Mouse (Mus musculus): ENCODE results near the gene Psap.
"Not testable (repeated sequence)": the region's sequence is repeated elsewhere in the genome, so short reads cannot be mapped to it uniquely, and the experiment has no call there.

The Psap gene

DNA sequence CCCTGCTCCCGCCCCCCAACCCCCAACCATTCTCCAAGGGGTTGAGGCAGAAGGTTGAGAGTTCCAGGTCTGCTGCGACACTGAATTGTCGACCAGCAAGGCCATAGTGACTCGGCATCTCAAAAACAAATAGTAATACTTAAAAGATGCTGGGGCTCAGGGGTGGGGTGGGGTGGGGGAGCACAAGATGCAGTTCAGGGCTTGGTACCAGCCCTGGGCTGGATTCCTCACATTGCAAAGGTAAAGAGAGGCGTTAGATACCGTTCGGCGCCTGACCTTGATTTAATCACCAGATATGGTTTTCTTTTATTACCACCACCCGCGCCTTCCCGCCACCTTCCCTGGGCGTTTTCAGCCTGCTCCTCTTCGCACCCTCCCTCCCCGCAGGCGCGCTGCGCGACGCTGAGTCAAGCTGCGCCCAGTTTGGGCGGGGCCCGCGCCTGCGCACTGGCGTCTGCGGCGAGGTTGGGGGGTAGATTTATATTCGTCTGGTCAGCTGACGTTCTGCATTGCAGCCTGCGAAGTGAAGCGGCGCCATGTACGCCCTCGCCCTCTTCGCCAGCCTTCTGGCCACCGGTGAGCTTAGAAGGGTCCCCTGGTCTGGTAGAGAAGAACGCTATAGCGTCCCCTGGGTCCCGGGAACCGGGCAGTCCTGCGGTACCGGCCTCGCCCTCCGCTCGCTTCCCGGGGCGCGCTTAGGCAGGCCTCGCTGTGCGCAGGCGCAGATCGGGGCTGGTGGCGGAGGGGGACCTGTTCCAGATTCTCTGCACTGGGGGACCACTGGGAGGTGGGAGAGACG, at the start of gene Psap:
Psap (plus strand) TSS at position 421 of the 799 bp plus-strand sequence.
- in situ Hi-C loops (cut with MboI, MseI), result loop anchor here (10.0 kb wide), 1 partner anchor 1833 kb away; the partner anchor contains the start of gene Ranbp2

DNA sequence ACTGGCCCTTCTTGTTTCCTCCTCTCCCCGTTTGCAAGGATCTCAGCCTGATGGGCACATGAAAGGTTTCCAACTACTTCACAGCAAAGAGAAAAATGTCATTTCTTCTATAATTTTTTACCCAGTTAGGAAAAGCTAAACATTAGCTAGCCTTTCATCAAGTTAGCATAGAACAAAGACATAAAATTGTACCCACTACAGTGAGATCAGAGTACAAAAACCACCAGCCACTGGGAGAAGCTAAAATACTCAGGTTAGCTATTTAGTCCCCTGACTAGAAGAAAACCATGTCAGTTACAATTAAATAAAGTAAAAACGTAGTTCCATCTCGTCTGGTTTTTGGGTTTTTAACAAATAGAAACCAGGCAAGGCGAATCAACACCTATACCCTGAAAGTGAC, 49.8 kb upstream of the Psap start:
- in situ Hi-C loops (cut with MboI, MseI), result no loop called here

DNA sequence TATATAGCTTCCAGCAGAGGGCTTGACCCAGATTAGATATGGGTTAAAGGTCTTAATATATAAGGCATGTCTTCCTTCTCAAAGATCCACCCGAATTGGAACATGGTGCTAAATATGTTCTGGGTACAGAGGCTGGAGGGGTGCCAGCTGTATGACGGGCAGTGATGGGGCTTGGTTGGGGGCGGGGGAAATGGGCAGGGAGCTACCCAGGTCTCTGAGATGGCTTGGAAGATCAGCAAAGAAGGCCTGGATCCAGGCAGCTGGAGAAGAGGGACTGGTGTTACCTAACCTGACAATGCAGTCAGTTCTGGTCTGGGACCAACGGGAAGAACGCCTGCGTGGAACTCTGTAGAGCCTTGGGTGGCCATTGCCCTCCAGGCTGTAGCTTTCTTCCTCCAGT, 48.3 kb upstream of the Psap start:
- in situ Hi-C loops (cut with MboI, MseI), result no loop called here

DNA sequence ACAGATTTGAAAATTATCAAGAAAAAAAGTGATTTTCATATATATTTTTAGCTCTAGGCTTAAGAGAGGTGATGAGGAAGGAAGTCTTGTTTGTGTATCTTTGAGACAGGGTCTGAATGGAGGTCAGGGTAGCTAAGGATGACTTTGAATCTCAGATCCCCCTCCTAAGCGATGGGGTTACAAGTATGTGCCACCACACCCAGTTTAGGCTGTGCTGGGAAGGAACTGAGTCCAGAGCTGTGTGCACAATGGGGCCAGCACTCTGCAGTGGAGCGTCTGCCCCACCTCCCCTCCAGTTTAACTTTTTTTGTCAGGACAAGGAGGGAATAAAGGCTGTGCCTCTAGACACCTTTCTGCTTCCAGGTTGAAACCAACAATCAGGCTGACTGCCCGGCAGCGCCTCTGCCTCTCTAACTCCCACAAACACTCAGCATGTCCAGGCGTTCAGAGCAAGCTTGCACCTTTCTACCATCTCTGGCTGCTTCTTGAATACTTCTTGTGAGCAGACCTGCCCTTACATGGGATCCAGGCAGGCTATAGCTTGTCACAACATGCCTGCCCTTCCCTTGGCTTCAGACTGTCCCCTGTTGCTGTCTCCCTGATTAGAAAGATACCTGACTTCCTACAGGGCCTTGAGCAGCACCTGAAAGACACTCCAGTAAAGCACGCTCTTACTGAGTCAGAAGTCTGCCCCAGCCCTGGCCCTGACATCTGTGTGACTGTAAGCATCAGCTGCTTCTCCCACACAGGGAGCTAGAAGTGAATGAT, 46.9 kb upstream of the Psap start:
- in situ Hi-C loops (cut with MboI, MseI), result no loop called here

DNA sequence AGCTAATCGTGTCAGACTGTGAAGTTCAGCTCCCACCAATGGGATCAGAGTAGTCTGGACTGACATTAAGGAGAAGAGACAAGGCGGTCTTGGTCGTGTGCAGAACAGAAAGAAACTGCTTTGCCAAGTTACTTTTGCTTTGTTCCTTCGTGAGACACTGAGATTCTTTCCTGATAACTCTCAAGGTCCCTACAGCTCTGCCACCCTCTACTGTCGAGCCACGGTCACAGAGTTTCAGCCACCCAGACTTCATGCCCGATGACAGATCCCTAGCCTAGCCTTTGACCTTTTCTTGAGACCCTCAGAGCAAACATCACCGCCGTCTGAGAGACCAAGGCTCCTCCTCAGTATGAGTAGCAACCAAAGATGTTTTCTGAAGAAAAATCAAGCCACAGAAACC, 43.4 kb upstream of the Psap start:
- in situ Hi-C loops (cut with MboI, MseI), result no loop called here

DNA sequence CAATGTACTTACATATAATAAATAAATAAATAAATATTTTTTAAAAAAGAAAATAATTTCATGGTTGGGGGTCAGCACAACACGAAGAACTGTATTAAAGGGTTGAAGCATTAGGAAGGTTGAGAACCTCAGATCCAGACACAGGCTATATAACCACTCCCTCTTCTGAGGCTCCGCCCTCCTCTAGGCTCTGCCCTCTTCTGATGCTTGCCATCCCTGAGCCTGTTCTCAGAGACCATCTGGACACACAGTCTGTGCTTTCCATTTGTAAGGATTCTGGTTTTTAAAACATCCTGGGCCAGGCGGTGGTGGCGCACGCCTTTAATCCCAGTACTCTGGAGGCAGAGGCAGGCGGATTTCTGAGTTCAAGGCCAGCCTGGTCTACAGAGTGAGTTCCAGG, 41.6 kb upstream of the Psap start:
- in situ Hi-C loops (cut with MboI, MseI), result loop anchor here (5.0 kb wide), 1 partner anchor 79 kb away; no protein-coding TSS in a partner anchor

DNA sequence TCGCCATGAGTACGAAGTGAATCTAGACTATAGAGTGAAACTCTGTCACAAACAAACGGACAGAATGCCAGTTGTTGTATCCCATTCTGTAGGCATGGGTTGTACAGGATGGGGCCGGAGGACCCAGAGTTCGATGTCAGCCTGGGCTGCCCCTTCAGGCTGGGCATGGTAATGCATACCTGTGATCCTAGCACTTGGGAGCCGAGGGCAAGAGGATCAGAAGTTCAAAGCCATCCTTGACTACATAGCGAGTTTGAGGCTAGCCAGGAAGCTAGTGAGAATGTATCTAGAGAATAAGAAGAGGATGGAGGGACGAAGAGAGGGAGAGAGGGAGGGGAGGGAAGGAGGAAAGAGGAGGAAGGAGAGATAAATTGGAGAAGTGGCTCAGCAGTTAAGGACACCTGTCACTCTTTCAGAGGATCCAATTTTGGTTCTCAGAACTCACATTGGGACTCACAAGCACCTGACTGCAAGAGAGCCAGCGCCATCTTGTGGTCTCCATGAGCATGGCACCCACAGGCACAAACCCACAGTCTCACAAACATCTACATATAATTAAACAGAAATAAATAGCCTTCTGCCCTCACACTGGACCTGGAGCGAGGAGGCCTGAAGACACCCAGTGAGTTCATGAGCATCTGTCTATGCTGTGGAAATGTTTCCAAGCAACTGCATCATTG, 39.8 kb upstream of the Psap start:
- in situ Hi-C loops (cut with MboI, MseI), result loop anchor here (5.0 kb wide), 1 partner anchor 80 kb away; no protein-coding TSS in a partner anchor

DNA sequence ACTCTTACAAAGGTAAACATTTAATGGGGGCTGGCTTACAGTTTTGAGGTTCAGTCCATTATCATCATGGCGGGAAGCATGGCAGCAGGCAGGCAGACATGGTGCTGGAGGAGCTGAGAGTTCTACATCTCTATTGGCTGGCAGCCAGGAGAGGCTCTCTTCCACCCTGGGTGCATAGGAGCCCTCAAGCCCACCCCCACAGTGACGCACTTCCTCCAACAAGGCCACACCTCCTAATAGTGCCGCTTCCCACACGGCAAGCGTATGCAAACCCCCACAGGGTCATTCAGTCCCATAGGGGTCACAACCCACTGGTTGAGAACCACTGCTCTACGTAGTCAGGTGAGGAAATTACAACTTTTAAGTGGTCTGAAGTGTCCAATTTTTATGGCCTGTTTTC, 37.0 kb upstream of the Psap start:
- in situ Hi-C loops (cut with MboI, MseI), result no loop called here

DNA sequence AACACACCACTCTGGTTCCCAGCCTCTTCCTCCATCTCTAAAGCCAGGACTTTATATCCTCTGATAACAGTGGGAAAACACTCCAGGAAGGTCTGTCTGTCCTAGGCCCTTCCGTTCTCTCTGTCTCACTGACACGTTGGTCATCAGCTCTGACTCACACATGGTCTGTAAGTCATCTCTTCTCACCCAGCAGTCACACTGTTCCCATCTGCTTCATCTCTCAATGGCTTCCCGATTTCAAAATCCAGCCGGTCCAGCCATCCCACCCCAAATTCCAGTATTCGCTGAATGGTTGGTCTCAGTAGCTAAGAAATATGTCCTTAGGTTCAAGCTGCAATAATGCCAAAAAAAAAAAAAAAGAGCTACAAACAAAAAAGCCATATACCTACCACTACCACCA, 33.5 kb upstream of the Psap start:
- in situ Hi-C loops (cut with MboI, MseI), result no loop called here

DNA sequence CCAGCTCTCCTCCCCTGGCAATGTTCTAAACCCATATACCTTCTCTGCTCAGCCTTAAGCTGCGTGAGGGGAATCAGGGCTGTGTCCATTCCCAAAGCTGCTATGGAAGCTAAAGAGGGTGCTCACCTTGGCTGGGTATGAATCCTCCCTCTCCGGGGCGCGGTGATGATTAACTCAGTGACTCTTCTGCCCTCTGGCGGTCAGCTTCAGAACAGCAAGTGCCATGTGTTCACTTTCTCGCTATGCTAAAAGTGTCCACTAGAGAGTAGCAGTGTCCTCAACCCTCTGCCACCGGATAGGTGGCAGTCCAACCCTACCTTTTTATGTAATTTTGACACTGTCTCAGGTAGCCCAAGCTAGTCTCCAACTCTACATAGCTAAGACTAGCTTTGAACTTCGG, 32.4 kb upstream of the Psap start:
- in situ Hi-C loops (cut with MboI, MseI), result no loop called here

DNA sequence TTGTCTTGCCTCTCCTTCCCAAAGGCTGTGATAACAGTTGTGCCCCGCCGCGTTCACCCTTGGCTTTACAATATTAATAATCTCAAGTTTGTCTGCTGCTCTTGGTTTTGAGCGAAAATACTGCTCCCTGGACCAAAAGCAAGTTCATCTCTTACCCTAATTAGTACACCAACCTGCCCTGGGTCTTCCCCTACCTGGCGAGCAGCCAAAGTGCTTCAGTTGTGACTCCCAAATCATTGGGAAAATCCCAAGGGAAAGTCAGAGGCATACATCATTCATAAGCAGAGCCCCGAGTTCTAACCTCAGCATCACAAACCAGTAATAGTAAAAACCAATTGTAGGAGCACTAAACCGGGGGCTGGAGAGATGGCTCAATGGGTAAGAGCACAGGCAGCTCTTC, 31.8 kb upstream of the Psap start:
- in situ Hi-C loops (cut with MboI, MseI), result no loop called here

DNA sequence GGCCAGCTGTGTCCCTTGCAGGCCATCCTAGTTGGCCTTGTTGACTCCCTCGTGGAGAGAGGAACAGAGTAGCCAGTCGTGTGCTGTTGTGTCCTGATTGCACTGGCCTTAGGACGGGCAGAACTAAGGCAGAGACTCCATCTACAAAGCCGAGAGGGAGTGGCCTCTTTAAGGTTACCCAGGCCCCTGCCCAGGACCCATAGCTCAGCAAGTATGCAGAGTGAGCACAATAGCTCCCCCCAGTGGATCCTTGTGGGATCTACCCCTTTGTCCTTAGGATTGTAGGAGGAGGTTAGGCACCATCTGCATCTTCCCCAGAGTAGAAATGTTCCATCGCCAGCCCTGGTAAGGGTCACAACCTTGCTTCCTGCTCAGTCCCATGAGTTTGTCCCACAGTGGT, 30.9 kb upstream of the Psap start:
- in situ Hi-C loops (cut with MboI, MseI), result no loop called here

DNA sequence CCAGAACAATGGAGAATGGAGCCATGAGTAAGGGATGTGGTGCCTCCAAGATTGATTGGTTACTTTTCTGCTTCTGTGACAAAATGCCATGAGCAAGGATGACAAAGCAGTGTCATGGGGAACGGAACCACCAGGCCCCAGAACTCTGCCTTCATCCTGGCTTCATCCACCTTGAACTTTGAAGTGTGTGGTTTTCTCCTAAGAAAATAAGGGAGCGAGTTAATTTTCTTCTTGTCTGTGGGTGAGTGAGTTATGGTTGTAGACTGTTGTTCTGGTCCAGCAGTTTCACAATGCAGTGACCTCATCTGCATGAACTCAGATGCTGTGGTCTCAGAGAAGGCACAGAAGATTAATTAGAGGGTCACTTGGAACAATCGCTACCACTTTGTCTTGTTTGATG, 29.1 kb upstream of the Psap start:
- in situ Hi-C loops (cut with MboI, MseI), result not testable (repeated sequence)

DNA sequence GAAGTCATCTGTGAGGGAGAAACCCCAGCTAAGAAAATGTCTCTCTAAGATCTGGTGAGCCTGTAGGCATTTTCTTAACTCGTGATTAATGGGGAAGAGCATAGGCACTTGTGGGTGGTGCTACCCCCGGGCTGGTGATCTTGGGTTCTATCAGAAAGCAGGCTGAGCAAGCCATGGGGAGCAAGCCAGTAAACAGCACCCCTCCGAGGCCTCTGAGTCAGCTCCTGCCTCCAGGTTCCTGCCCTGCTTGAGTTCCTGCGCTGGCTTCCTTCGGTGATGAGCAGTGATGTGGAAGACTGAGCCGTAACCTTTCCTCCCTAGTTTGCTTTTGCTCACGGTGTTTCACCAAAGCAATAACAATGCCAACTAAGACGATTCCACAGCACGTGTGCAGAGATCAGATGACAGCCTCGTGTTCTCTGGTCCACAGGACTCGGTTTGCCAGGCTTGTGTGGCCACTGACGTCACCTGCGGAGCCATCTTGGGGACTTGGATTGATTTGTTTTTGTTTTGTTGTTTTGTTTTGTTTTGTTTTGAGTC, 26.9 kb upstream of the Psap start:
- in situ Hi-C loops (cut with MboI, MseI), result no loop called here

DNA sequence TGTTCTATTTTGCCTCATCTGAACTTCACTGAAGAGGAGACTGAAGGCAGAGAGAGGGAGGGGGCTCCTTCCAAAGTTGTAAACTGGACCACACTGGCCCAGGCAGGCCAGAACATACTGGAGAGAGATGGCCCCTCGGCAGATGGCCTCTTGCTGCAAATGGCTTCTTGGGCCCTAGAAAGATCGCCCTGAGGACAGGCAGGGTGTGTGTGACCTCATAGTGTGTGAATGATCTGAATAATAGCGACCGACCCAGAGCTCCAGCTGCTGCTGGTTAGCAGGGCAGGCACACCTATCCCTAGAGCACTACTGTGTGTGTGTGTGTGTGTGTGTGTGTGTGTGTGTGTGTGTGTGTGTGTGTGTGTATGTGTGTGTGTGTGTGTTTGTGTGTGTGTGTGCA, 25.2 kb upstream of the Psap start:
- in situ Hi-C loops (cut with MboI, MseI), result no loop called here

DNA sequence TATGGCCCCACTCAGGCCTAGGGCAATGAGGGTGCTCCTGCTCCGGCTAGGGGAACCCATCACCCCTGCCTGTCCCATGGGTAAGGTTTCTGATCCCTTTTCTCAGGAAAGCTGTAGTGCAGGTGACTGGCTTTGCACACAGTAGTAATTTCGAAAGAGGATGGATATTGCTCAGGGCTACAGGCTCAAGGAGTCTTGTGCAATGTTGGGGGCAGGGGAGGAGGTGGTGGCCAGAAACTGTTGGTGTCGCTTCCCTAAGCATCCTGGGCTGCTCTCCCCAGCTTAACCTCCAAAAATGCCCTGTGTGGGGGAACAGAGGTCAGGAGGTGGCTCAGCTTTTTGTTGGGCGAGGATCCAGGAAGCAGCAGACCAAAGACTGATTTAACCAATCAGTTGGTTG, 24.8 kb upstream of the Psap start:
- in situ Hi-C loops (cut with MboI, MseI), result no loop called here

DNA sequence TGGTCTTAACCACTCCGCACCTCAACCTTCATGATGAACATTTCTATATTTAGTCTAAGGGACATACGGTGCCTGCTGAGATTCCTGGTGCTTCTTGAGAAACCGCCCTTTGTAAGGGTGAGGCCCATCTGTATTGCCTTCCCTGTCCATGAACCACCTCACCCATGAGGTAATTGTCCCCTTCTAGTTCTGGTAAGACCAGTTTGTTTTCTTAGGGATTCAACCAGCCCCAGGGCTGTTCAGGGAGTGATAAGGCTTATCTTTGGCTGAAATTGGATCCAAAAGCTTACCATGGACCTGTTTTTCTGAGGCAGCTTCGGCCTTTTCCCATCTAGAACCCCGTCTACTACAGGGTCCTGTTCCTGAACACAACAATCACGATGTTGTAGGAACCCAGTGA, 21.3 kb upstream of the Psap start:
- in situ Hi-C loops (cut with MboI, MseI), result no loop called here

DNA sequence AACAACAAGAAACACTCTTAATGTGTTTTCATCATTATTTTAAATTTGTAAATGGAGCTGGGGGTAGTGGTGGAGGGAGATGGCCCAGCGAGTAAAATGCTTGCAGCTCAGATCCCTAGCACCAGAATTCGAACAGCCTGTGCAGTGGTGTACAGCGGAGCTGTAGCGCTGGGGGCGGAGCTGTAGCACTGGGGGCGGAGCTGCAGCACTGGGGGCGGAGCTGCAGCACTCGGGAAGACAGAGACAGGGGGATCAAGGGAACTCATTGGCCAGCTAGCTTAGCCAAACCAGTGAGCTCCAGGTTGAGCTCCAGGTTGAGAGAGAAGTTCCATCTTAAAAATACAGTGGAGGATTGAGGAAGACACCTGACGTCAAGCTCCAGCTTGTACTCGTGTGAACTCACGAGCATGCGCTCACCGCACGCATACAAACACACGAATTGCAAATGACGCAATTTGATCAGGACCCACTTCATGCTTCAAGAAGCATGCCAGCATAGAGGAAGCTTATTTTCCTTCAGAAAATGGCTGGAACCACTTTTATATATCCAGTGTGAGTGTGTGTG, 20.1 kb upstream of the Psap start:
- in situ Hi-C loops (cut with MboI, MseI), result no loop called here

DNA sequence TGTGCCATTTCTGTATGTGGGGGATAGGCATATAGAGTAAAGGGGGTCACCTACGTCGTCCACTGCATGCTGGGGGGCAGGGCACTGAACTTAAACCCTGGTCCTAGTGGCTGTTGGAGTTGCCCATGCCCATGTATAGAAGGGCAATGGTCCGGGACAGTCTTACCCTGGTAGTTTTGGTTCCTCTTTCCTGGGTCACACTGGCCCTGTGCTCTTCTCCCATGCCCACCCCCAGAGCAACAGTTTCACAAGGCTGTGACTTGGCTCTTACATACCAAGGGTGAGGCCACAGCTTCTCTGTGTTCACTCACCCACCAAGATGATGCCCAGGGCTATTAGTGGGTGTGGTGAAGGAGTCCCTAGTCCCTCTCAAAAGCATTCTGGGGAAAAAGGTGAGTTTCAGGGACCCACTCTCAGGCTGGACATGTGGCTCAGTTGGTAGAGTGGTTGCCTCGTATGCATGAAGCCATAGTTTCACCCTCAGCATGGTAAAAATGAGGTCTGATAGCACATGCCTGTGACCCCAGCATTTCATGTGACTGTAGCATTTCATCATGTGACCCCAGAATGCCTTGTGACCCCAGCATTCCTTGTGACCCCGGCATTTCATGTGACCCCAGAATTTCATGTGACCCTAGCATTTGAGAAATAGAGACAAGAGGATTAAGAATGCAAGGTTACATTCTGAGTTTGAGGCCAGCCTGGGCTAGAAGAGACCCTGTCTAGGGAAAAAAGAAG, 16.7 kb upstream of the Psap start:
- in situ Hi-C loops (cut with MboI, MseI), result no loop called here

DNA sequence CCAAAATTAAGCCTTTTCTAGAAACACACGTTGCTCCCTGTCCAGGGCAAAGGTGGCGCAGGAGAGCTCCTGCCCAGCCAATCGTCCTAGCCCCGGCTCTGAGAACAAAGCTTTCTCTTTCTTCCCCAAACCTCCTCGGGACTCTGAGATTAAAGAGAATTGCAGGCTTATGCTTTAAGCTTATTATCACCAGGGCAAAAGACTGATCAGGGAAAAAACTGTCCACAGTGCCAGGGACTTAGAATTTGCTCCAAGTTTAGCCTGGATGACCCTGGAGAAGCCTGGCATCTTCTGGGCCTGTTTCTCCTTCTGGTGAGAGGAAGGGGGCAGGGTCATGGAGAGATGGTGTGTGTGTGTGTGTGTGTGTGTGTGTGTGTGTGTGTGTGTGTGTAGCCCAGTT, 15.9 kb upstream of the Psap start:
- in situ Hi-C loops (cut with MboI, MseI), result no loop called here

DNA sequence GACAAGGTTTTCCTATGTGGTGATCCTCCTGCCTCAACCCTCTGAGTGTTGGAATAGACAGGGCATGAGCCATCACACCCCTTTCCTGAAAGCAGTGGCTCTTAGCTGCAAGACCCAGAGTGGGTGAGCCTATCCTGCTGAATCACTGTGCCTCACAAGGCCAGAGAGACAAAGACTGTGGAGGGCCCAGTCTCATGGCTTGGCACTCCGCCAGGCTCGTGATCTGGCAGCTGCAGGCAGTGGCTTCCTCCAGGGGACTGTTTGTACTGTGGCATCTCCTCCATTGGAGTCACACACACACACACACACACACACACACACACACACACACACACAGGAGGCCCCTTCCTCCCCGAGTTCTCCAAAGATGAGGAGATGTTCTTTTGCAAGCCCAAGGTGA, 15.0 kb upstream of the Psap start:
- in situ Hi-C loops (cut with MboI, MseI), result no loop called here

Measured in regulatory T cell (primary cell).